Mouse (Mus musculus): ENCODE measurements around the gene Trpc4. TPM values are rescaled to one million over a fixed set of nuclear protein-coding genes. Genes with fewer than 3 reads are reported as not detected.

Trpc4 gene
- 0.18 and 0.23 TPM in 2 replicates for polyA plus RNA-seq (2012; rRNA removed)

- DNase-seq (ENCODE audit: low read depth), result no peak
Observed at GRCm38 (mm10) chr3:54155639-54156315, at the start of gene Trpc4. Gene Trpc4 (plus strand): TSS chr3:54156035.

GRCm38 (mm10) chr3:54111489-54111888, 44.3 kb upstream of the Trpc4 start:
- DNase-seq (ENCODE audit: low read depth), result no peak

GRCm38 (mm10) chr3:54135376-54135775, 20.5 kb upstream of the Trpc4 start:
- DNase-seq (ENCODE audit: low read depth), result no peak

- peak; percentile 52 for DNase-seq (ENCODE audit: low read depth)
Observed at GRCm38 (mm10) chr3:54141376-54141775, 14.5 kb upstream of the Trpc4 start.

- DNase-seq (ENCODE audit: low read depth), result no peak
Observed at GRCm38 (mm10) chr3:54154844-54155638, 794 bp upstream of the Trpc4 start.

- no peak for DNase-seq (ENCODE audit: low read depth)
Observed at GRCm38 (mm10) chr3:54156316-54157000, 623 bp downstream of the Trpc4 start.

- no peak for DNase-seq (ENCODE audit: low read depth)
Observed at GRCm38 (mm10) chr3:54170701-54171100, 14.9 kb downstream of the Trpc4 start.

GRCm38 (mm10) chr3:54177296-54177695, 21.5 kb downstream of the Trpc4 start:
- DNase-seq (ENCODE audit: low read depth), result no peak

GRCm38 (mm10) chr3:54190932-54191668, 35.3 kb downstream of the Trpc4 start:
- DNase-seq (ENCODE audit: low read depth), result no peak

GRCm38 (mm10) chr3:54201231-54201630, 45.4 kb downstream of the Trpc4 start:
- peak; percentile 60 for DNase-seq (ENCODE audit: low read depth)

- no peak for DNase-seq (ENCODE audit: low read depth)
Observed at GRCm38 (mm10) chr3:54204386-54204785, 48.6 kb downstream of the Trpc4 start.

GRCm38 (mm10) chr3:54210112-54210511, 54.3 kb downstream of the Trpc4 start:
- DNase-seq (ENCODE audit: low read depth), result peak; percentile 37

- DNase-seq (ENCODE audit: low read depth), result no peak
Observed at GRCm38 (mm10) chr3:54211441-54211840, 55.6 kb downstream of the Trpc4 start.

- no peak for DNase-seq (ENCODE audit: low read depth)
Observed at GRCm38 (mm10) chr3:54222549-54222948, 66.7 kb downstream of the Trpc4 start.

- no peak for DNase-seq (ENCODE audit: low read depth)
Observed at GRCm38 (mm10) chr3:54228463-54228862, 72.6 kb downstream of the Trpc4 start.

- DNase-seq (ENCODE audit: low read depth), result peak; percentile 99
Observed at GRCm38 (mm10) chr3:54238891-54239290, 83.1 kb downstream of the Trpc4 start.

GRCm38 (mm10) chr3:54239426-54239825, 83.6 kb downstream of the Trpc4 start:
- DNase-seq (ENCODE audit: low read depth), result peak; percentile 90

GRCm38 (mm10) chr3:54243136-54243535, 87.3 kb downstream of the Trpc4 start:
- DNase-seq (ENCODE audit: low read depth), result no peak

- DNase-seq (ENCODE audit: low read depth), result no peak
Observed at GRCm38 (mm10) chr3:54244729-54245465, 89.1 kb downstream of the Trpc4 start.

- DNase-seq (ENCODE audit: low read depth), result peak; percentile 67
Observed at GRCm38 (mm10) chr3:54246416-54246815, 90.6 kb downstream of the Trpc4 start.

- DNase-seq (ENCODE audit: low read depth), result no peak
Observed at GRCm38 (mm10) chr3:54249311-54249710, 93.5 kb downstream of the Trpc4 start.

Data from gonadal fat pad, adult 2 months (tissue).